Mouse (Mus musculus): ENCODE measurements around the gene Ankra2. TPM values are rescaled to one million over a fixed set of nuclear protein-coding genes. Genes with fewer than 3 reads are reported as not detected.

Ankra2 gene
- polyA plus RNA-seq (2015; fragmentation: Nextera tagmentation; extraction: Ambion mirVana) = 6.6 and 6.7 TPM in 2 replicates

DNA sequence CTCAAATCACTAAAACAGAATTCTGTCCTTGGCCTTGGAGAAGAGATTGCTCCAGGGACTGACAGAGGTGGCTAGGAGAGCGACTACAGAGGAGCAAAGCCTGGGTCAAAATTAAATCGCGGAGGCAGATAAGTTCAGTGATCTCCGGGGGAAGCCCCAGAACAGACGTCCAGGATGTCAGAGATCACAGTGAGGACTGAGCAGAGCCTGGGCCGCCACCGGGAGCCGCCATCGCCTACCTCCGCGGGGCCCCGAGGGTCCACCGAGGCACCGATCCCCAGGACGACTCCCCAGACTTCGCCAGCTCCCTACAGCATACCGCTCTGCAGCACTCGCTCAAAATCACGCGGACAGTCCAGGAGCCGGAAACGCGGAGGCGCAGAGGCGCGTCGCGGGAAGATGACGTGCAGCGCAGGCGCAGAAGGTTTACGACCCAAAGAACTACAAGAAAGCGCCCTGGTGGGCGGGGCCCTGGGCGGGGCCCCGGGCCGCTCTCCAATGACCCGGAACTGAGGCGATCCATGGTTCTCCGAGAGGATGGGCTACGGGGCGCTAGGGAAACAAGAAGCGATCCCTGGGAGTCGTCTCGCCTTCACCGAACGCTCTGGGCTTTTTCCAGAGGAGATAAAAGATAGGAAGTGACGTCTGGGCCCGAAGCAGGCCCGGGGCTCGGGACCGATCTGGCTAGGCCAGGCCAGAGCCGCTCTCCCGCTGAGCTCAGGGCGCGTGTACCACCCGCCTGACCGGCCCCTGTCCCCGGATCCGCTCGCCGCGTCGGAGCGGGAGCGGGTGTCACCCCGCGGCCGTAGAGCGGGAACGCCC, at the start of gene Ankra2, which contains the start of gene Utp15:
Gene Ankra2, plus strand, starts transcription at position 439 of the 822 bp plus-strand sequence.
Gene Utp15, minus strand, starts transcription at position 406 of the 822 bp plus-strand sequence.
- Histone ChIP-seq H3K27me3 (ENCODE audit: control insufficient read depth, insufficient read depth, low read depth, low read length) (no peaks in the 10 kb centered on the region), H3K9me3 (replicated peaks; ENCODE audit: control insufficient read depth, low read length) (no peaks in the 10 kb centered on the region), H3K4me2 (ENCODE audit: low read depth, low read length) (peak within 1 kb of the TSS; percentile 92), H3K27ac (ENCODE audit: low read length) (peak within 1 kb of the TSS; percentile 90), H3K36me3 (ENCODE audit: control insufficient read depth, insufficient read depth) (peaks cover 8% of the 10 kb centered on the region; the same call in 1 of the 2 replicates), H3K4me3 (ENCODE audit: low read depth, low read length) (peak within 1 kb of the TSS; percentile 87), H3K4me1 (ENCODE audit: control insufficient read depth, low read depth, low read length) (peaks cover 16% of the 10 kb centered on the region), H3K9ac (ENCODE audit: low read depth, low read length) (peak within 1 kb of the TSS; percentile 86)
- peak; percentile 99 for ATAC-seq (ENCODE audit: low read depth)
- under 1% methylated on average over 71 of the region's 71 CpGs for WGBS (ENCODE audit: insufficient replicate concordance)

- WGBS (ENCODE audit: insufficient replicate concordance) = 31% methylated on average over 12 of the region's 12 CpGs
- no peaks in the 10 kb centered on the region for H3K27me3 ChIP-seq (ENCODE audit: control insufficient read depth, insufficient read depth, low read depth, low read length)
Observed at GRCm38 (mm10) chr13:98222848-98223247, 40.0 kb upstream of the Ankra2 start.

DNA sequence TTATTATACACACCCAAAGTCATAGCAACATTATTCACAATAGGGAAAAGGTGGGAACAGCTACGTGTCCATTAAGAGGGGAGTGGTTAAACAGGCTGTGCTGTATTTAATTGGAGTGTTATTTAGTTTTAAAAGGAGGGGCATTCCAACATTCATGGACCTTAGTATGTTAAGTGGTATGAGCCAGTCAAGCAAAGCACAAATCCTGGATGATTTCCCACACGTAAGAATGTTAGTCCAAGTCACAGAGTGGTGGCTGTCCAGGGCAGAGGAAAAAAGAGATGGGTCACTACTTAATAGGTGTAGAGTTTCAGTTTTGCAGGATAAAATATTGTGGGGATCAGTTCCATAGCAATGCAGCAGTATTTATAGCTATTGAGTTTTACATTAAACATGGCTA, 36.6 kb upstream of the Ankra2 start:
- 48% methylated on average over 2 of the region's 2 CpGs for WGBS (ENCODE audit: insufficient replicate concordance)
- no peak for ATAC-seq (ENCODE audit: low read depth)
- H3K4me2 ChIP-seq (ENCODE audit: low read depth, low read length) = no peak overlapping the region

More at GRCm38 (mm10) chr13:98222848-98223247, 40.0 kb upstream of the Ankra2 start:
- no peak overlapping the region for H3K27ac ChIP-seq (ENCODE audit: low read length)
- no peaks in the 10 kb centered on the region for H3K36me3 ChIP-seq (ENCODE audit: control insufficient read depth, insufficient read depth)
- no peak overlapping the region for H3K4me2 ChIP-seq (ENCODE audit: low read depth, low read length)
- no peaks in the 10 kb centered on the region for H3K9me3 ChIP-seq (replicated peaks; ENCODE audit: control insufficient read depth, low read length)
- H3K4me3 ChIP-seq (ENCODE audit: low read depth, low read length) = no peak overlapping the region
- no peaks in the 10 kb centered on the region for H3K4me1 ChIP-seq (ENCODE audit: control insufficient read depth, low read depth, low read length)
- no peak overlapping the region for H3K9ac ChIP-seq (ENCODE audit: low read depth, low read length)
- ATAC-seq (ENCODE audit: low read depth) = no peak

DNA sequence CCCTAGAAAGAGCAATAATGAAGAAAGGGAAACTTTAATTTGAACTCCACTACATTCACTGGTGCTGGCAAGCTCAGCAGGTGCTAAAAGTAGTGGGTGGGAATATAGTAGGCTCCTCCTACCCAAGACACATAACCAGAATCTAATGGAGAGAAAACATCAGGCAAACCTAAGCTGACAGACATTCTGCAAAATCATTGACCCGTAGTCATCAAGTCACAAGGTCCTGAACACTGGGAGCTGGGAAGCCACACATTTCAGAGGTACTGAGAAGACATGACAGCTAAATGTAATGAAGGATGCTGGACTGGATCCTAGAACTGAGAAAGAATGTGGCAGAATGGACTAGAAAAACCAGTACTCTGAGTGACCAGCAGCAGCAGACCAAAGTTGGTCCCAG, 32.4 kb upstream of the Ankra2 start:
- Histone ChIP-seq H3K36me3 (ENCODE audit: control insufficient read depth, insufficient read depth) (no peaks in the 10 kb centered on the region), H3K4me1 (ENCODE audit: control insufficient read depth, low read depth, low read length) (no peaks in the 10 kb centered on the region), H3K4me2 (ENCODE audit: low read depth, low read length) (no peak overlapping the region), H3K9me3 (replicated peaks; ENCODE audit: control insufficient read depth, low read length) (no peaks in the 10 kb centered on the region), H3K27me3 (ENCODE audit: control insufficient read depth, insufficient read depth, low read depth, low read length) (no peaks in the 10 kb centered on the region), H3K4me3 (ENCODE audit: low read depth, low read length) (no peak overlapping the region), H3K27ac (ENCODE audit: low read length) (no peak overlapping the region), H3K9ac (ENCODE audit: low read depth, low read length) (no peak overlapping the region)
- ATAC-seq (ENCODE audit: low read depth) = no peak
- WGBS (ENCODE audit: insufficient replicate concordance) = 77% methylated on average over 1 of the region's 1 CpGs

More for the DNA sequence above, 36.6 kb upstream of the Ankra2 start:
- Histone ChIP-seq H3K36me3 (ENCODE audit: control insufficient read depth, insufficient read depth) (no peaks in the 10 kb centered on the region), H3K4me3 (ENCODE audit: low read depth, low read length) (no peak overlapping the region), H3K27ac (ENCODE audit: low read length) (no peak overlapping the region), H3K9me3 (replicated peaks; ENCODE audit: control insufficient read depth, low read length) (no peaks in the 10 kb centered on the region), H3K27me3 (ENCODE audit: control insufficient read depth, insufficient read depth, low read depth, low read length) (no peaks in the 10 kb centered on the region), H3K4me1 (ENCODE audit: control insufficient read depth, low read depth, low read length) (no peaks in the 10 kb centered on the region), H3K9ac (ENCODE audit: low read depth, low read length) (no peak overlapping the region)

- Histone ChIP-seq H3K27me3 (ENCODE audit: control insufficient read depth, insufficient read depth, low read depth, low read length) (no peaks in the 10 kb centered on the region), H3K27ac (ENCODE audit: low read length) (no peak overlapping the region), H3K4me3 (ENCODE audit: low read depth, low read length) (no peak overlapping the region), H3K36me3 (ENCODE audit: control insufficient read depth, insufficient read depth) (no peaks in the 10 kb centered on the region), H3K4me2 (ENCODE audit: low read depth, low read length) (no peak overlapping the region), H3K9ac (ENCODE audit: low read depth, low read length) (no peak overlapping the region), H3K4me1 (ENCODE audit: control insufficient read depth, low read depth, low read length) (no peaks in the 10 kb centered on the region), H3K9me3 (replicated peaks; ENCODE audit: control insufficient read depth, low read length) (no peaks in the 10 kb centered on the region)
- no peak for ATAC-seq (ENCODE audit: low read depth)
- WGBS (ENCODE audit: insufficient replicate concordance) = 55% methylated on average over 6 of the region's 6 CpGs
Observed at GRCm38 (mm10) chr13:98235451-98235850, 27.4 kb upstream of the Ankra2 start.

DNA sequence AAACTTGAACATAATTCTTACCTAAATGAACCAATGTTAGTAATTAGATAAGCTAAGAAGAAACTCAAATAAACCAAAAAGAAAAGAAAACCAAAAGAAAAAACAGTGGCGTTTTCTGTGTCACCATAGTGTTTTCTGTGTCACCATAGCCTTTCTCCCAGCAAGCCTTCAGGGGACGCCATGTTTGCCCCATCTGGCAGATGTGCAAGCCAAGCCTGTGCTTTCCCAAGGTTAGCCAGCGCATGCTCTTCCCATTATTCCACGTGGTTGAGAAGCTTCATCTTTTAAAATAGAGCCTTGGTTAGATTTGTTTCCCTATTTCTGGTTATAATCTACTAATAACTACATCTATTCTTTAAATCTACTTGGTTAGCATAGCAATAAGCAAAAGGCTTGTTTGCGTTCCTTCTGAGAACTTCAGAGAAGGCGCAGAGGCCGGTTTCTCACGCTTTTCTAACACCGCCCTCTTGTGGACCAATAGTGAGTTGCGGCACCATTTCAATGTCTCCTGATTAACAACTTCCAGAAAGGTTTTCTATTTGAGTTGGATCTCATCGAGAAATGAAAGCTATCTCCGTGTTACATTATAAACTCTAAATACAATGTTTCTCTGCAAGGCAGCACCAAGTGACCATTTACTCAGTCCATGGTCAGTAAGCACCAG, 22.8 kb upstream of the Ankra2 start:
- ATAC-seq (ENCODE audit: low read depth) = no peak
- Histone ChIP-seq H3K27me3 (ENCODE audit: control insufficient read depth, insufficient read depth, low read depth, low read length) (no peaks in the 10 kb centered on the region), H3K4me2 (ENCODE audit: low read depth, low read length) (no peak overlapping the region), H3K9me3 (replicated peaks; ENCODE audit: control insufficient read depth, low read length) (no peaks in the 10 kb centered on the region), H3K4me3 (ENCODE audit: low read depth, low read length) (no peak overlapping the region), H3K36me3 (ENCODE audit: control insufficient read depth, insufficient read depth) (no peaks in the 10 kb centered on the region), H3K9ac (ENCODE audit: low read depth, low read length) (no peak overlapping the region), H3K27ac (ENCODE audit: low read length) (no peak overlapping the region), H3K4me1 (ENCODE audit: control insufficient read depth, low read depth, low read length) (no peaks in the 10 kb centered on the region)
- WGBS (ENCODE audit: insufficient replicate concordance) = 14% methylated on average over 12 of the region's 12 CpGs

DNA sequence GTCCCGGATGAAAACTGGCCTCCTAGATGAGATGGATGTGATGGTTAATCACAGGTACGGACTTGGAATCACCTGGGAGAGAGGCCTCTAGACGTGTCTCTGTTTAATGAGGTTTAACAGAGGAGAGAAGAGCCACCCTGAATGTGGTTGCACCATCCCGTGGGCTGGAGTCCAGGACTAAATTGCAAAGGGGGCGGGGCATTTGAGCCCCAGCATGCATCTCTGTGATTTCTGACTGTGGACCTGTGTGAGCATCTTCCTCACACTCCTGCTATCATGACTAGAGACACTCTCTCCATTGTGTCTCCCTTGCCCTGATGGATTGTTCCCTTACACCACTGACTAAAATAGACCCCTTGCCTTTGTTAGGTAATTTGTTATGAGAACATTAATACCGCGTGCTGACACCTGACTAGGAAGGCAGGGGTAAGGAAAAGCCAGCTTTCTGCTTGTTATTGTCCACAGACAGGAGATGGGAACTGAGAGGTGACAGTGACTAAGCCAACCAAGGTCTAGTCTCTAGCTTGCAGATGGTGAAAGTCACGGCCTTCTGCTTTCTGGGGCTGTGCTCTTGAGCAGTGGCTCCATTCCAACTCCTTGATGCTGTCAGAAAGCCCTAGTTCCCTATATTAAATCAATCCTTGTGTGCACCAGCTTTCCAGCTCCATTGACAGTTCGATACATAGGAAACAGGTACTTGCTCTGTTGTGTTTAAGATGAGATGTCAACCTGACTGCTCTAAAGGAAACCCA, 21.2 kb upstream of the Ankra2 start:
- no peak overlapping the region for H3K27ac ChIP-seq (ENCODE audit: low read length)
- no peak overlapping the region for H3K9ac ChIP-seq (ENCODE audit: low read depth, low read length)
- no peaks in the 10 kb centered on the region for H3K36me3 ChIP-seq (ENCODE audit: control insufficient read depth, insufficient read depth)
- ATAC-seq (ENCODE audit: low read depth) = no peak
- no peak overlapping the region for H3K4me3 ChIP-seq (ENCODE audit: low read depth, low read length)
- H3K4me1 ChIP-seq (ENCODE audit: control insufficient read depth, low read depth, low read length) = no peaks in the 10 kb centered on the region
- H3K9me3 ChIP-seq (replicated peaks; ENCODE audit: control insufficient read depth, low read length) = no peaks in the 10 kb centered on the region
- no peaks in the 10 kb centered on the region for H3K27me3 ChIP-seq (ENCODE audit: control insufficient read depth, insufficient read depth, low read depth, low read length)
- no peak overlapping the region for H3K4me2 ChIP-seq (ENCODE audit: low read depth, low read length)
- 46% methylated on average over 9 of the region's 9 CpGs for WGBS (ENCODE audit: insufficient replicate concordance)

DNA sequence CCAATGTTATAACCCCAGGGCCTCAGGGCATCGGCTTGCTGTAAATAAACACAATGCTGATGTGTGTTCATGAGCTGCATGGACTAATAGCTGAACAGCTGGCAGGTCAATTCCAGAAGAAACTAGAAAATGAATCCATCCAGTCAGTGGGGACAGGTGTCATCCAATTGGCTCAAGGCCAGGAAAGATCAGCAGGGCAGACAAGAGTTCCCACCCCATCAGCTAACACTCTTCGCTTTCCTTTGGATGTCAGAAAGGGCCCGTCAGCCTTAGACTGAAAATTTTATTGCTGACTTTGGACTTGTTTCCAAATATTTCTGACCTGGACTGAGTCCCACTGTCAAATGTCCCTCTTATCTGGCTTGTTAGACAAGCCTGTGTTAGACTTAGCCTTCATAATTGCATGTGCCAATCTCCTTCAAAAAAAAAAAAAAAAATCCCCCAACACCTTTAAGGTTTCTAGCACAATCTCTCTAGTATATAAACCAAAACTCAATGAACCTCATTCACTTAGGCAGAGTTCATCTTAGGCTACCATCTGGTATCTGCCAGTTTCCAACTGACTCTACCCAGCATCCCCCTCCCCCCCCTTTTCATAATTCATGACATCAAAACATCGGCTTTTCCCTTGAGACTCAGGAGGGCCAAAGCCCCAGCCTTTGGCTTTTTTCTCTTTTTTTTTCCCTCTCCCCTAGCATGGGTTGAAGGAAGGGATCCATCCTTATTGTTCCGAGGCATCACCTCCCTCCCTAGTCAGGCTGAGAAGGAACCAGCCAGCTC, 18.1 kb upstream of the Ankra2 start:
- 75% methylated on average over 4 of the region's 5 CpGs for WGBS (ENCODE audit: insufficient replicate concordance)

More for the DNA sequence above, 18.1 kb upstream of the Ankra2 start:
- H3K4me1 ChIP-seq (ENCODE audit: control insufficient read depth, low read depth, low read length) = no peaks in the 10 kb centered on the region
- no peaks in the 10 kb centered on the region for H3K9me3 ChIP-seq (replicated peaks; ENCODE audit: control insufficient read depth, low read length)
- no peak overlapping the region for H3K4me2 ChIP-seq (ENCODE audit: low read depth, low read length)
- no peak overlapping the region for H3K9ac ChIP-seq (ENCODE audit: low read depth, low read length)
- no peak for ATAC-seq (ENCODE audit: low read depth)
- H3K27me3 ChIP-seq (ENCODE audit: control insufficient read depth, insufficient read depth, low read depth, low read length) = no peaks in the 10 kb centered on the region
- no peak overlapping the region for H3K4me3 ChIP-seq (ENCODE audit: low read depth, low read length)
- peaks cover 3% of the 10 kb centered on the region for H3K36me3 ChIP-seq (ENCODE audit: control insufficient read depth, insufficient read depth)
- no peak overlapping the region for H3K27ac ChIP-seq (ENCODE audit: low read length)
